Mouse (Mus musculus): ENCODE results near the gene Gria1. TPM values are rescaled to one million over a fixed set of nuclear protein-coding genes. Genes with fewer than 3 reads are reported as not detected.

Gene Gria1
- polyA plus RNA-seq, 1 experiment from 2014 or later = 1.7 TPM

DNA sequence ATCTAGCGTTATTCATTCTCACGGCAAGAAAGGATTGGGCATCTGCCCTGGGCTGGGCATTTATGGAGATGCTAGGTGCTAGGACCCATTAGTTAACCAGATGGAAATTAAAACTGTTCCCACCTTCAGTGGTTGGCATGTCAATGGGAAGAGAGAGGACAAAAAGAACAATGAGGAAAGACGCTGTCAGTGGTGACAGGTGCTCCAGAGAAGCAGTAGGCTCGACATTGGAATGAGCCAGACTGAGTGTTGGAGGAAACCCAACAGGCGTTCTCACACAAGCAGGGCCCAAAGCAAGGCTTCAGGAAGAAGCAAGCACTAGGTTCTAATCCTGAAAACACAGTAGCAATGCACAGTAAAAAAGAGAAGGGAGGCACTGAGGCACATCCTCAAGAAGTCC is 203.4 kb downstream of the Gria1 start:
- no peak for ATAC-seq (ENCODE audit: low FRiP score, low TSS enrichment)
- Histone ChIP-seq H3K27ac (ENCODE audit: low read depth, low read length) (no peak overlapping the region), H3K27me3 (ENCODE audit: control insufficient read depth, insufficient read depth, low read length) (no peaks in the 10 kb centered on the region), H3K9me3 (ENCODE audit: control insufficient read depth, low read length) (no peaks in the 10 kb centered on the region), H3K4me2 (replicated peaks; ENCODE audit: low read depth, low read length) (no peak overlapping the region), H3K4me3 (ENCODE audit: low read length) (no peak overlapping the region), H3K36me3 (ENCODE audit: control insufficient read depth, insufficient read depth, low read length) (no peaks in the 10 kb centered on the region), H3K9ac (ENCODE audit: low read depth, low read length) (no peak overlapping the region), H3K4me1 (ENCODE audit: control insufficient read depth, insufficient read depth, low read length) (no peaks in the 10 kb centered on the region)
- 87% methylated on average over 5 of the region's 5 CpGs for WGBS

DNA sequence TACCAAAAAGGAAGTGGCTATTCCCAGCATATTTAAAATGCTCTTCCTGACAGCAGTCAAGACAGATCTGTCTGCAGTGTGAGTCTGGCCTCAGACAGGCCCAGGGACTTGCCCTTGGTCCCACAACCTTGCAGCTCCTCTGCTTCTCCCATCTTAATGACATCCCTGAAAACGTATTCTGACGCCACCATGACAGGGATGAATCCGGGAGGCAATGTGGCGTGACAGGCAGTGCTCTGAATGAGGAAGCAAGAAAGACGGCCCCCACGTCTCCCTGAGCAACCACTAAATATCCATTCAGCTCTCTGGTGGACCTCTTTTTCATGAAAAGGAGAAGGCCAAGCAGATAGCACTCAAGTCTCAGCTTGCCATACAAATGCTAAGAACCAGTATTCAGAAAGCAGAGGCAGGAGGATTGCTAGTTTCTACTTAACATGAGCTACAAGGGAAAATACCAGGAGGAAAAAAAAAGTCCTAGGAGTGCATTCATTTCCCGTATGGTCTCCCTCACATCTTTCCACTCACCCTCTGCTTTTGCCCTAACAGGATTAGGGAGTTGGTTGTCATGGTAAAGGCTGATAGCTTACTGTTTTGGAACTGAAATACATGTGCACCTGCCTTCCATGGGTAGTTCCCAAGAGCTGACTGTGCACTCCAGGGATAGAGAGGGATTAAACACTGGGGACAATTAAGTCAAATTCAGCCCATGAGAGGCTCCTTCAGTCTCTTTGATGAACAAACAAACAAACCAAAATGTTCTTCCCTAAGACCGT is 211.8 kb downstream of the Gria1 start:
- Histone ChIP-seq H3K9me3 (ENCODE audit: control insufficient read depth, low read length) (no peaks in the 10 kb centered on the region), H3K27me3 (ENCODE audit: control insufficient read depth, insufficient read depth, low read length) (no peaks in the 10 kb centered on the region), H3K4me1 (ENCODE audit: control insufficient read depth, insufficient read depth, low read length) (no peaks in the 10 kb centered on the region), H3K36me3 (ENCODE audit: control insufficient read depth, insufficient read depth, low read length) (no peaks in the 10 kb centered on the region), H3K4me3 (ENCODE audit: low read length) (no peak overlapping the region), H3K4me2 (replicated peaks; ENCODE audit: low read depth, low read length) (no peak overlapping the region), H3K9ac (ENCODE audit: low read depth, low read length) (no peak overlapping the region), H3K27ac (ENCODE audit: low read depth, low read length) (no peak overlapping the region)
- WGBS = 48% methylated on average over 8 of the region's 8 CpGs
- no peak for ATAC-seq (ENCODE audit: low FRiP score, low TSS enrichment)

DNA sequence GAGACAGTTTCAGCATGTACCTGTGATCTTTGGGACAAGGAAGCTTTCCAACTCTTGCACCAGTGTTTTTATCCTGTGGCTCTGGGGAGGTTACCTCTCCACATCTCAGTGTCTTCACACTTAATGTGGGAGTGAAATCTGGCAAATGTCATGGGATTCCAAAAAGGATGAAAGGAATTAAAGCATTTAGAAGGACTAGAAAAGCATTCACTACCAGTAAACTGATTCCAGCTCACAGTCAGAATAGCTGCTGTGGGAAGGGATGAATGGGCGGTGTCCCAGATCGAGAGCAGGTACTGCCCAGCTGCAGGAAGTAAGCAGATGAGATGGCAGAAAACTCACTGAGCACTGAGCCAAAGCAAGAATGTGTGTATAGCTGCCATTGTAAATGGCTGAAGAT is 224.3 kb downstream of the Gria1 start:
- Histone ChIP-seq H3K4me3 (ENCODE audit: low read length) (no peak overlapping the region), H3K36me3 (ENCODE audit: control insufficient read depth, insufficient read depth, low read length) (no peaks in the 10 kb centered on the region), H3K4me1 (ENCODE audit: control insufficient read depth, insufficient read depth, low read length) (no peaks in the 10 kb centered on the region), H3K27me3 (ENCODE audit: control insufficient read depth, insufficient read depth, low read length) (no peaks in the 10 kb centered on the region), H3K9ac (ENCODE audit: low read depth, low read length) (no peak overlapping the region), H3K4me2 (replicated peaks; ENCODE audit: low read depth, low read length) (no peak overlapping the region), H3K9me3 (ENCODE audit: control insufficient read depth, low read length) (no peaks in the 10 kb centered on the region), H3K27ac (ENCODE audit: low read depth, low read length) (no peak overlapping the region)
- no peak for ATAC-seq (ENCODE audit: low FRiP score, low TSS enrichment)
- 84% methylated on average over 2 of the region's 2 CpGs for WGBS

DNA sequence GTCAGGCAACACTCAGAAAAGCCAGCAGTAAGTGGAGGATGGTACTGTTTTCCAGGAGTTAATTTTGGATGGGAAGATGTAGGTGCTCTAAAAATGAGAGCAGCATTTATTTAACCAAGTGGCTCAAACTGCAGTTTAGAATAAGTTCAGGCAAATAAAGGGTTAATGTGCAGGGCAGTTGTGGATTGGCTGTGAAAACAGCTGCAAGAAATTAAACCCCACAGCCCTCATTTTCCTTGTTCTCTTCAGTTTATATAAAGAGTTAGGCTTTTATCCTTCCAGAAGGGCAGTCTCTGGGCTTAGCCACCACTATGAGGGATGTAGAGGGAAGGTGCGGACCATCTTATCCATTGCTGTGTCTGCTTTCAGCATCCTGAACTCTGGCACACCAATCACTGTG is 225.2 kb downstream of the Gria1 start:
- no peaks in the 10 kb centered on the region for H3K27me3 ChIP-seq (ENCODE audit: control insufficient read depth, insufficient read depth, low read length)
- H3K9me3 ChIP-seq (ENCODE audit: control insufficient read depth, low read length) = no peaks in the 10 kb centered on the region
- H3K36me3 ChIP-seq (ENCODE audit: control insufficient read depth, insufficient read depth, low read length) = no peaks in the 10 kb centered on the region
- H3K4me3 ChIP-seq (ENCODE audit: low read length) = no peak overlapping the region
- ATAC-seq (ENCODE audit: low FRiP score, low TSS enrichment) = no peak
- H3K27ac ChIP-seq (ENCODE audit: low read depth, low read length) = no peak overlapping the region
- H3K9ac ChIP-seq (ENCODE audit: low read depth, low read length) = no peak overlapping the region
- no peaks in the 10 kb centered on the region for H3K4me1 ChIP-seq (ENCODE audit: control insufficient read depth, insufficient read depth, low read length)
- H3K4me2 ChIP-seq (replicated peaks; ENCODE audit: low read depth, low read length) = no peak overlapping the region
- WGBS = 95% methylated on average over 1 of the region's 1 CpGs

DNA sequence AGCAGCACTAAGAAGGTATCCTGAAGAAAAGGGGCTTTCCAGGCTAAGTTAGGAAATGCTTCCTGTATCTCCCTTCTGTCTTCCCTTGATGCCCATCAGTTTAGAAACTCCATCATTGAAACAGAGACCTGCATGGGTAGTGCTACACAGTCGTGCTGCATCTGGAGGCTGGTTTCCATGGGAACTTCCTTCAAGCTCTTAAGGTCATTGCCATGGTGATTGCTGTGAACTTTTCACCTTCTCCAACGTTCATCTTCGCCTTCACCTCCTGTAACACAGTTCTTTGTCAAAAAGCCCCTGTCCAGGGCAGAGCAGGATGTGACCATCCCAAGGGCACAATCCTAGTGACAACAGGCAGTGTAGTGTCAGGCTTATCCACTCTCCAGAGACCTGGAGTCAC is 228.6 kb downstream of the Gria1 start:
- Histone ChIP-seq H3K4me2 (replicated peaks; ENCODE audit: low read depth, low read length) (no peak overlapping the region), H3K27me3 (ENCODE audit: control insufficient read depth, insufficient read depth, low read length) (no peaks in the 10 kb centered on the region), H3K9me3 (ENCODE audit: control insufficient read depth, low read length) (no peaks in the 10 kb centered on the region), H3K27ac (ENCODE audit: low read depth, low read length) (no peak overlapping the region), H3K9ac (ENCODE audit: low read depth, low read length) (no peak overlapping the region), H3K36me3 (ENCODE audit: control insufficient read depth, insufficient read depth, low read length) (no peaks in the 10 kb centered on the region), H3K4me3 (ENCODE audit: low read length) (no peak overlapping the region), H3K4me1 (ENCODE audit: control insufficient read depth, insufficient read depth, low read length) (no peaks in the 10 kb centered on the region)
- 4% methylated on average over 3 of the region's 3 CpGs for WGBS
- no peak for ATAC-seq (ENCODE audit: low FRiP score, low TSS enrichment)

DNA sequence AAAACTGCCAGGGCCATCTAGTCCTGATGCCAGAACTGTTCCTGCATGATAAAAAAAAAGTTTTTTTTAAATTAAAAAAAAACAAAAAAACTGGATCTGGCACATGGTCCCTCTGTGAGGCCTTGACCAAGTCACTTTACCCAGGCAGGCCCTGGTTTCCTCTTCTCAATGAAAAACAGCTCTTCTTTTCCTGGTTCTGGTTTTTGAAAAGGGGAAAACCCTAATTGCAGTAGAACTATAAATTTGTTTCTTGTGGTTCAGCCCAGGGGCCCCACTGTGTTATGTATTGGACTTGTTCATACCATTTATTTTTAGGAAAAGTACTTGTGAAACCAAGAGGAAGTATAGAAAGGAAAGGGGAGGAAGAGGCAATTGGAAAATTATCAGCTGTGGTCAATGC is 232.6 kb downstream of the Gria1 start:
- no peaks in the 10 kb centered on the region for H3K36me3 ChIP-seq (ENCODE audit: control insufficient read depth, insufficient read depth, low read length)
- no peak overlapping the region for H3K27ac ChIP-seq (ENCODE audit: low read depth, low read length)
- no peak overlapping the region for H3K4me2 ChIP-seq (replicated peaks; ENCODE audit: low read depth, low read length)
- H3K9me3 ChIP-seq (ENCODE audit: control insufficient read depth, low read length) = no peaks in the 10 kb centered on the region
- no peak overlapping the region for H3K4me3 ChIP-seq (ENCODE audit: low read length)
- H3K4me1 ChIP-seq (ENCODE audit: control insufficient read depth, insufficient read depth, low read length) = no peaks in the 10 kb centered on the region
- no peak for ATAC-seq (ENCODE audit: low FRiP score, low TSS enrichment)
- H3K27me3 ChIP-seq (ENCODE audit: control insufficient read depth, insufficient read depth, low read length) = no peaks in the 10 kb centered on the region
- no peak overlapping the region for H3K9ac ChIP-seq (ENCODE audit: low read depth, low read length)

DNA sequence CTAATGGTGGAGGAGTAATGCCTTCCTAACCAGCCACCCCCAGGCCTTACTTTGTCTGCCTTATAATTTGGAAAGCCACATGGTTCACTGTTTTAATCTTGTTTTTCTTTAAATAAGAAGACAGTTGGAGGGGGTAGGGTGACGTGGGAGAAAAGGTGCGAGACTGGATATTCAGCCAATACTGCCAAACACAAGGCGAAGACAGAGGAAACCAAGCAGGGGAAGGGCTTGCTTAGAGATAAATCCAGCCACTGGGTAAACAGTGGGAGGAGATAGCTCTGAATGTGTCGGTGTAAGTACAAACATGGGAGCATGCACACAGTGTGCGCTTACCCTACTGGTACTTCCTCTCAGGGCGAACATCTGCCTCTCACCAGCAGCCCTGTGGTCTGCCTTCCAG is 233.4 kb downstream of the Gria1 start:
- 86% methylated on average over 6 of the region's 6 CpGs for WGBS
- Histone ChIP-seq H3K4me1 (ENCODE audit: control insufficient read depth, insufficient read depth, low read length) (no peaks in the 10 kb centered on the region), H3K9ac (ENCODE audit: low read depth, low read length) (no peak overlapping the region)

DNA sequence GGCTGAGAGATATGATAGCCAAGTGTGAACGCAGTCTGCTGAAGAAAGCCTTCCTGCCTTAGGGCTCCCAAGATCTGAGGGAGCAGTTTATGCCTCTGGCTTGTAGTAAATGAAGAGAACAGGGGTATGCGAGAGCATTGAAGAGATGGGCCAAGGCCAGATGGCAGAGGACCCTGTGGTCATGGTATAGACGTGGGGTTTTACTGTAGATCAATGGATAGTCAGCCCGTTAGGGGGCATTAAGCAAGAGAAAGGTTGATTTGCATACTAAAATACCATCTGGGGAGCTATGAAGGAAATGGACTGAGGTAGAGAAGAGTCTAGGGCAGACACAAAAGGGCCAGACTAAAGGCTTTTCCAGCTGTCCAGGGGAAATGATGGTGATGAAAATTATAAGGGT is 237.7 kb downstream of the Gria1 start:
- whole genome bisulfite sequencing = 88% methylated on average over 4 of the region's 4 CpGs
- no peak for ATAC-seq (ENCODE audit: low FRiP score, low TSS enrichment)
- Histone ChIP-seq H3K4me3 (ENCODE audit: low read length) (no peak overlapping the region), H3K9me3 (ENCODE audit: control insufficient read depth, low read length) (no peaks in the 10 kb centered on the region), H3K36me3 (ENCODE audit: control insufficient read depth, insufficient read depth, low read length) (no peaks in the 10 kb centered on the region), H3K27ac (ENCODE audit: low read depth, low read length) (no peak overlapping the region), H3K4me2 (replicated peaks; ENCODE audit: low read depth, low read length) (no peak overlapping the region), H3K9ac (ENCODE audit: low read depth, low read length) (no peak overlapping the region), H3K4me1 (ENCODE audit: control insufficient read depth, insufficient read depth, low read length) (no peaks in the 10 kb centered on the region), H3K27me3 (ENCODE audit: control insufficient read depth, insufficient read depth, low read length) (no peaks in the 10 kb centered on the region)

More for the DNA sequence above, 233.4 kb downstream of the Gria1 start:
- no peaks in the 10 kb centered on the region for H3K9me3 ChIP-seq (ENCODE audit: control insufficient read depth, low read length)
- H3K27me3 ChIP-seq (ENCODE audit: control insufficient read depth, insufficient read depth, low read length) = no peaks in the 10 kb centered on the region
- no peak overlapping the region for H3K4me3 ChIP-seq (ENCODE audit: low read length)
- no peak overlapping the region for H3K27ac ChIP-seq (ENCODE audit: low read depth, low read length)
- H3K4me2 ChIP-seq (replicated peaks; ENCODE audit: low read depth, low read length) = no peak overlapping the region
- ATAC-seq (ENCODE audit: low FRiP score, low TSS enrichment) = no peak
- H3K36me3 ChIP-seq (ENCODE audit: control insufficient read depth, insufficient read depth, low read length) = no peaks in the 10 kb centered on the region

DNA sequence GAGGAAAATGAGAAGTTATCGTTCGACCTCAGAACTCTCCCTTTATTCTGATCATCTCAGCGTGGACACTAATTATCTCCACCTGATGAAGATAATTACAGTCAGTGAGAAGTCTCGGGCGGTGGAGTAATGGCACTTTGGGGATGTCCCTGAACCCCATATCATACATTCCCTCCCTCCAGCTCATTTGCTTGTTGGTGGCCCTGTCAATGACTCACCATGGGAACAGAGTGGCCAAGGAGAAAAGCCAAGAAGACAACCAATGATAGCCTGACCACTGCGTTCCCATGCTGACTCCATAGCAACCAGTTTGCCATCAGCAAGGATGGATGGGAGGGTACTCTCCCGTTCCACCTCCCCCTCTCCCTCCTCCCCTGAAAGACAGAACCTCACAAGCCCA is 238.9 kb downstream of the Gria1 start:
- Histone ChIP-seq H3K27me3 (ENCODE audit: control insufficient read depth, insufficient read depth, low read length) (no peaks in the 10 kb centered on the region), H3K27ac (ENCODE audit: low read depth, low read length) (no peak overlapping the region), H3K36me3 (ENCODE audit: control insufficient read depth, insufficient read depth, low read length) (no peaks in the 10 kb centered on the region), H3K4me2 (replicated peaks; ENCODE audit: low read depth, low read length) (no peak overlapping the region), H3K4me3 (ENCODE audit: low read length) (no peak overlapping the region), H3K4me1 (ENCODE audit: control insufficient read depth, insufficient read depth, low read length) (no peaks in the 10 kb centered on the region), H3K9ac (ENCODE audit: low read depth, low read length) (no peak overlapping the region), H3K9me3 (ENCODE audit: control insufficient read depth, low read length) (no peaks in the 10 kb centered on the region)
- no peak for ATAC-seq (ENCODE audit: low FRiP score, low TSS enrichment)
- WGBS = 87% methylated on average over 7 of the region's 7 CpGs
